Mouse (Mus musculus) lung, adult 2 months (tissue): ENCODE measurements around the gene Cacna1s.

Source experiments
- CTCF ChIP-seq: fragments of 200-500 bp; IDR thresholded peaks from 2 replicates; pipeline ENCODE4 v1.5.1; 2011; ENCODE audit warnings: mild to moderate bottlenecking, low read length, control low read depth; ENCODE audit not compliant: insufficient read depth
- POLR2A ChIP-seq: fragments of 200-500 bp; IDR thresholded peaks from 2 replicates; pipeline ENCODE4 v1.6.1; 2011; ENCODE audit warnings: low read depth, mild to moderate bottlenecking, control low read depth, low read length, borderline replicate concordance; ENCODE audit errors: extremely low read depth

DNA sequence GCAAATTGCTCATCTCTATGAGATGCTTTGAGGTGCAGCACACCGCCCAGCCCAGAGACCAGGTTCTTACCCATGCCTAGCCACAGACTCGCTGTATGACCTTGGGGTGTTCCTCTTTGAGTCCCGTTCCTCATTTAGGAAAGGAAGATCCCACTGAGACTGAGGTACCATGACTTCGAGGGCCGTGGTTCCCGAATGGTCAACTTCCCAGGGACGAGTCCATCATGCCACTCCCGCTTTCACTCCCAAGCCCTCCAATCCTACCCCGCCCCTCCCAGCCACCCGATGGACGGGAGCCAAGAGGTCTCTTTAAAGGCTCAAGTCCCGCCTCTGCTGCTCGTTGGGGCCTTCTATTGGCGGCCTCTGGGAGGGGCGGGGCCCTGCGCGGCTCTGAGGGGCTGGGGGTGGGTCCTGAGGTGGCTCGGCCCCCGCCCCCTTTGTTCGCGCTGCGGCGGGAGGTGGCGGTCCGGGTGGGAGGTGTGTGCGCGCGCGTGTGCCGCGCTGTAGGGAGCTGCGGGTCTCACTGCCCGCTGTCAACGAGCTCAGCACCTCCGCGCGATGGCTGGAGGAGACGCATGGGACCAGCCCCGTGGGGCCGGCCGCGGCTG, 78.5 kb downstream of the Cacna1s start, which contains the start of gene Kif21b:
- TF ChIP-seq CTCF (no peak), POLR2A (peak; percentile 43; the same call in 1 of the 2 replicates)
